Mouse (Mus musculus) midbrain, postnatal 0 days (tissue): ENCODE results near the gene Gm17018. TPM values are rescaled to one million over a fixed set of nuclear protein-coding genes. Genes with fewer than 3 reads are reported as not detected.

ENCODE experiments used
- ATAC-seq: fragments of 200-750 bp; cut with Nextera tagmentation; 2 replicates; pipeline ENCODE4 v1.8.0; 2017; ENCODE audit warnings: moderate number of reproducible peaks, mild to moderate bottlenecking, moderate TSS enrichment, moderate library complexity; ENCODE audit not compliant: low FRiP score
- DNase-seq: peaks from one replicate; pipeline ENCODE4 v3.0.0-alpha.2; 2015; ENCODE audit warnings: low spot score
- H3K27ac ChIP-seq: fragments of 300-500 bp; sonication (generic); 2 replicates; pipeline ENCODE4 v1.5.1; 2014; ENCODE audit warnings: low read depth, mild to moderate bottlenecking, low read length, mixed read lengths
- H3K27me3 ChIP-seq: fragments of 300-500 bp; sonication (generic); 2 replicates; pipeline ENCODE4 v1.6.1; 2014; ENCODE audit warnings: low read length, control low read depth, mixed read lengths; ENCODE audit not compliant: insufficient read depth
- H3K36me3 ChIP-seq: fragments of 300-500 bp; sonication (generic); 2 replicates; pipeline ENCODE4 v1.6.1; 2014; ENCODE audit warnings: low read length, control low read depth, mixed read lengths; ENCODE audit not compliant: insufficient read depth
- H3K4me1 ChIP-seq: fragments of 300-500 bp; sonication (generic); 2 replicates; pipeline ENCODE4 v1.6.1; 2014; ENCODE audit warnings: mild to moderate bottlenecking, control low read depth, antibody characterized with exemption, low read length, mixed read lengths; ENCODE audit not compliant: insufficient read depth
- H3K4me2 ChIP-seq: fragments of 300-500 bp; sonication (generic); 2 replicates; pipeline ENCODE4 v1.6.1; 2014; ENCODE audit warnings: low read depth, mild to moderate bottlenecking, low read length, mixed read lengths; ENCODE audit not compliant: poor library complexity, severe bottlenecking
- H3K4me3 ChIP-seq: fragments of 300-500 bp; sonication (generic); 2 replicates; pipeline ENCODE4 v1.5.1; 2014; ENCODE audit warnings: low read depth, mild to moderate bottlenecking, low read length, moderate library complexity
- H3K9ac ChIP-seq: fragments of 300-500 bp; sonication (generic); replicated peaks from 2 replicates; pipeline ENCODE4 v1.6.1; 2014; ENCODE audit warnings: mild to moderate bottlenecking, low read length, moderate library complexity, mixed read lengths; ENCODE audit not compliant: poor library complexity, severe bottlenecking
- H3K9me3 ChIP-seq: fragments of 300-500 bp; sonication (generic); 2 replicates; pipeline ENCODE4 v1.6.1; 2016; ENCODE audit warnings: low read length, control low read depth
- CTCF ChIP-seq: IDR thresholded peaks from 2 replicates; pipeline ENCODE4 v1.5.1; 2016; ENCODE audit warnings: antibody characterized with exemption, mild to moderate bottlenecking
- WGBS: fragments of 180-500 bp; shearing (Covaris S2); extraction: QIAGEN DNeasy Blood & Tissue Kit; methylation state at CpG from one replicate; pipeline ENCODE4 v1.1.7; 2014; 5-methylcytosine and 5-hydroxymethylcytosine counted together
- polyA plus RNA-seq: library from polyadenylated mRNA; unstranded; fragments of >200 nt; fragmentation: Nextera tagmentation; extraction: Ambion mirVana; gene quantifications from 2 replicates; pipeline ENCODE4 v1.2.1, GENCODE M21; 2015
- total RNA-seq: library from RNA; depleted of rRNA; stranded (reverse); fragments of >200 nt; gene quantifications from 2 replicates; pipeline ENCODE4 v1.2.3, GENCODE M21; 2014

Gene Gm17018
- total and polyA plus RNA-seq, 2 experiments from 2014 or later, result 15.7 to 84.4 TPM

DNA sequence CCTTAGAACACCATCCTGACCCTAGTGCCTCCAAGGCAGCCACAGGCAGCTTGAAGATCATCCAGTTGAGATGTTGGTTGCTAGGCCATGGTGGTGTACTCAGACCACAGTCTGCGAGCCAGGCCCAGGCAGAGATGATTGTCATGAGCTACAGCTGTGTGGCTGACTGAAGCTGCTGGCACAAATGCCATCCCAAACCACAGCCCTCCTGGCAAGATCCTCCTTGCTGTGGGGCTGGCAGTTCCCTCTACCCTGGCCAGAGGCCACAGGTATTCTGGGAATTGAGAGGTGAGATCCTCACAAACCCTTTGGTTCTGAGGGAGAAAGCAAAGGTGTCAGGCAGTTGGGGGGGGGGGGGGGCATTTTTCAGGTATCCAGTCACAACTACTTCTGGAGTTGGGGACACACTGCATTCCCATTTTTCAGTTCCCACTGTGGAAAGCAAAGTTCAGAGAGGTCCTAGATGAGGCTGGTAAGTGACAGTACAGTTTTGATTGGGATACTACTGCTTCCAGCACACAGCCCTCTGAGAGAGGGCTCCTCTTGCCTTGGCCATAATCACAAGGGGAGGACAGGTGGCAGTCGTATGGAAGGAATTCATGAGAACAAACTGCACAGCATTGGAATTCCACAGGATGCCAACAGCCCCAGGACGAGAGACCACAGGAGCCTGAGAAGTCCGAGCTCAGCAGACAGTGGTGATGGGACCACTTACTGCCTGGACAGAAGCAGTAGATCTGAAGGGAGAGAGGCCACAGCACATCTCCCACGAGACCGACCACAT lies 27.3 kb downstream of the Gm17018 start:
- ATAC-seq (no peak), DNase-seq (no peak)
- Histone ChIP-seq H3K9ac (no peak overlapping the region), H3K27me3 (no peaks in the 10 kb centered on the region), H3K4me2 (no peak overlapping the region), H3K9me3 (no peaks in the 10 kb centered on the region), H3K4me1 (no peaks in the 10 kb centered on the region), H3K4me3 (no peak overlapping the region), H3K36me3 (peaks cover 14% of the 10 kb centered on the region), H3K27ac (no peak overlapping the region)
- 88% methylated on average over 6 of the region's 6 CpGs for WGBS
- TF ChIP-seq CTCF, result no peak

DNA sequence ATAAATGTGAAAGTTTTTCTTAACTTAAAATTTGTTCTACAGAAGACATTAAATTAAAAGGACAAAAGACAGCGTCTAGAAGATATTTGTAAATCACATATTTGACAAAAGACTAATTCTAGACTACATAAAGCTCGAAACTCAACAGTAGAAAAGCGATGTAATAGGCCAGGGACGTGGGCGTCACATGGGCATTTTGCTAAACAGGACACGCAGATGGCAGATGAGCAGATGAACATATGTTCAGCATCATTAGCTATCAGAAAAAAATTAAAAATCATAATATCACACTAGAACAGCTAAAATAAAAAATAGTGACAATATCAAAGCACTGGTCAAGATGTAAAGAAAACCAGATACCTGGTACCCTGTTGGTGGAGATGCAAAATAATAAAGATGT lies 29.3 kb downstream of the Gm17018 start:
- Histone ChIP-seq H3K4me2 (no peak overlapping the region), H3K4me3 (no peak overlapping the region), H3K27ac (no peak overlapping the region), H3K9me3 (no peaks in the 10 kb centered on the region), H3K36me3 (peaks cover 14% of the 10 kb centered on the region), H3K4me1 (no peaks in the 10 kb centered on the region), H3K9ac (no peak overlapping the region), H3K27me3 (no peaks in the 10 kb centered on the region)
- no peak for ATAC-seq
- 97% methylated on average over 6 of the region's 6 CpGs for WGBS
- no peak for DNase-seq
- no peak for TF ChIP-seq CTCF

DNA sequence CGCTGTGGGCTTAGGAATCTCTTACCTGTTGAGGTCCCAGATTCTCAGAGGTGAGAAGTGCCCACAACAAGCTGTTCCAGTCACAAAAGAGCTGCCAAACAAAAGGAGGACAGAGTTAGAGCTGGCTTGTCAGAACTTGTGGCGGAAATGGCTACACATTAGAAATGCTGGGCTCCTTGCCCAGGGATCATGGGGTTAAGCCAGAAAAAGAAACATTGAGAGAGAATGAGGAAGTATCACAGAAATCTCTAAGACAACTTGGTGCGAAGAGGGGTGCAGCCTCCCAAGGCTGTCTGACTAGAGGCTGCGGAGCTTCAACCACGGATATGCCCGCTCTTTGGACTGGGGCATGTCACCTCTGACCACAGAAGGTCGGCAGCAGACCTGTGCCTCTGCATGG lies 31.3 kb downstream of the Gm17018 start:
- no peaks in the 10 kb centered on the region for H3K27me3 ChIP-seq
- DNase-seq (no peak), ATAC-seq (no peak)
- no peaks in the 10 kb centered on the region for H3K9me3 ChIP-seq
- 79% methylated on average over 7 of the region's 7 CpGs for WGBS
- H3K9ac ChIP-seq, result no peak overlapping the region
- no peak overlapping the region for H3K4me3 ChIP-seq
- no peak overlapping the region for H3K4me2 ChIP-seq
- TF ChIP-seq CTCF, result no peak
- peaks cover 12% of the 10 kb centered on the region for H3K36me3 ChIP-seq
- H3K4me1 ChIP-seq, result no peaks in the 10 kb centered on the region
- H3K27ac ChIP-seq, result no peak overlapping the region

DNA sequence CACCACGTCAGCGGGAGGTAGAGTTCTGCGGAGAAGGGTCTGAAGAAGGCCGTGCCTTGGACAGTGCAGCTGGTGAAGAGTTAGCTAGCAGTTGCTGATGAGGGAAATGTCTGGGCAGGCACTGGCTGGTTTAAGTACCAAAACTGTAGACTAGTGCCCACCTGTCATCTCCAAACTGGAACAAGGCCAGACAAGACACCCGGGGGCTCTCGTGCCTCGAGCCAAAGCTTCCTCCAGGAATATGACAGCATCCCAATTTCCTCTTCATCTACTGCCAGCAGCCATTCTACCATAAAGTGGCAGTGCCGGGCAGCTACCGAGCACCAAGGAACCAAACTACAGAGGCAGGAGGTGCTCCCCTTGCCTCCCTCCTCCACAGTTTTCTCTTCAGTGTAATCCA lies 32.5 kb downstream of the Gm17018 start:
- Histone ChIP-seq H3K27ac (no peak overlapping the region), H3K9ac (no peak overlapping the region), H3K27me3 (no peaks in the 10 kb centered on the region), H3K4me3 (no peak overlapping the region), H3K36me3 (peaks cover 10% of the 10 kb centered on the region), H3K4me2 (no peak overlapping the region), H3K9me3 (no peaks in the 10 kb centered on the region), H3K4me1 (no peaks in the 10 kb centered on the region)
- WGBS, result 87% methylated on average over 9 of the region's 9 CpGs
- TF ChIP-seq CTCF, result no peak
- ATAC-seq, result no peak
- DNase-seq, result no peak

DNA sequence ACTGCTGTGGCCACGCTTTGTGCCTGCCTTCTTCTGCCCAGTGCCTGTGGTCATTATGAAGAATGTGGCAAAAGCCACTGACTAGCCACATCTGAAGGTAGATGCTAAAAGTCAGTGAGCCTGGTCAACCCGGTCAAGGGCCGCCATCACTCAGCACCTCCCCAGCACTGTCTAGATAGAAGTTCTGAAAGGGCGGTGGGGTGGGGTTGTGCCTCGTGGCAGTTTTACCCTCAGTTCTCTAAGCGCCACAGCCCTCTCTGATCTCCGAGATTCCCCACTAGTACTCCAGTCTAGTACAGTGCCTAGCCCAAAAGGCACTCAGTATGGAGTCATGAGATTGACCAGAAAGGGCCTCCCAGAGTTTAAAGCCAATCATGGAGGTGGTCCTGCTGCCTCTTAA lies 33.7 kb downstream of the Gm17018 start:
- Histone ChIP-seq H3K9me3 (no peaks in the 10 kb centered on the region), H3K4me2 (no peak overlapping the region), H3K36me3 (no peaks in the 10 kb centered on the region; the same call in 1 of the 2 replicates), H3K27me3 (no peaks in the 10 kb centered on the region), H3K27ac (no peak overlapping the region), H3K9ac (no peak overlapping the region), H3K4me3 (no peak overlapping the region), H3K4me1 (no peaks in the 10 kb centered on the region)
- ATAC-seq (no peak), DNase-seq (no peak)
- WGBS, result 94% methylated on average over 7 of the region's 7 CpGs
- TF ChIP-seq CTCF, result no peak

DNA sequence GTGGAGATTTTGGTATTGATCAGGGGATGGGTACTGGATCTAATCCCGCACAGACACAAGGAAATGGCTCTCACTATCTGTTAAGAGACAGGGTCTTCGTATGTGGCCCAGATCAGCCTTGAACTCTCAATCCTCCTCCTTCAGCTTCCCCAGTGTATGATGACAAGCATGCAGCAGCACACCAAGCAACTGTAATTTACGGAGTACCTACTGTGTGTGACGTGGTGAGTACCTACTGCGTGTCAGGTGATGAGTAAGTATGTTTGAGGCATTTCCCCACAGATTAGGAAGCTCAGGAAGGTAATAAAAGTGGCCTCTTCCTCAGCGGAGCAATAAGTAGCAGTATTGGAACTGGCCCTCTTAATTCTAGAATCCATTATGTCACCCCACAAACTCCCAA lies 35.1 kb downstream of the Gm17018 start:
- H3K9ac ChIP-seq, result no peak overlapping the region

More for the DNA sequence above, 35.1 kb downstream of the Gm17018 start:
- Histone ChIP-seq H3K27me3 (no peaks in the 10 kb centered on the region), H3K9me3 (no peaks in the 10 kb centered on the region), H3K4me3 (no peak overlapping the region), H3K4me2 (no peak overlapping the region), H3K36me3 (peaks cover 2% of the 10 kb centered on the region; the same call in 1 of the 2 replicates), H3K27ac (no peak overlapping the region), H3K4me1 (no peaks in the 10 kb centered on the region)
- DNase-seq, result no peak
- TF ChIP-seq CTCF, result no peak
- WGBS, result 90% methylated on average over 6 of the region's 6 CpGs
- no peak for ATAC-seq
